Mouse (Mus musculus): ENCODE measurements around the gene Srp72. TPM values are rescaled to one million over a fixed set of nuclear protein-coding genes. Genes with fewer than 3 reads are reported as not detected.

Srp72 gene
- total RNA-seq, 1 experiment: 67.0 TPM

DNA sequence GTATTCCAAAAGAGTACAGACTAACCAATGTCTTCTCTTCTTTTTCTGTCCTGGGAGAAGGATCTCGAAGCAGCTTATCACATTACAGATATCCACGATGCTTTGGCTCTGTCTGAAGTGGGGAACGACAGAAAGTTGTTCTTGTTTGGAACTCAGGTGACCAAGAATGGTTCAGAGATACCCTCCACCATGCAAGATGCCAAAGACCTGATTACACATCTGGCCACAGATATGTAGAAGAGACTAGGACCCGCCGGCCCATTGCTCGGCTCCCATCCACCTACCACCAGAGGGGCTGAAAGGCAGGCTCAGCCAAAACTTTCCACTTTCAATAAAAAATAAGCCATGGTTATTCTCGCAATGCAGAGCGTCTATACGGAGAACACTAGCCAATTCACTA, 35.9 kb downstream of the Srp72 start:
- Histone ChIP-seq H3K4me3 (ENCODE audit: insufficient read depth in 1 of 2, low read depth in 1 of 2, low read length in 2 of 2, poor library complexity in 1 of 2, severe bottlenecking in 1 of 2) (no peak overlapping the region), H3K9ac (ENCODE audit: insufficient read depth, low read depth, low read length, poor library complexity, severe bottlenecking) (no peak overlapping the region), H3K27ac (ENCODE audit: insufficient read depth, low read depth, low read length, poor library complexity, severe bottlenecking) (no peak overlapping the region), H3K4me1 (ENCODE audit: control insufficient read depth in 2 of 2, insufficient read depth in 2 of 2, low read length in 2 of 2, poor library complexity in 1 of 2) (no peaks in the 10 kb centered on the region), H3K36me3 (ENCODE audit: control insufficient read depth, insufficient read depth, low read length, poor library complexity, severe bottlenecking) (no peaks in the 10 kb centered on the region), H3K9me3 (ENCODE audit: control insufficient read depth, insufficient read depth, low read depth, low read length) (no peaks in the 10 kb centered on the region)
- no peak for TF ChIP-seq CHD2 (IDR thresholded peaks at IDR 0.05; ENCODE audit: low read depth, low read length)
- no peak for TF ChIP-seq MAFK (IDR thresholded peaks at IDR 0.05; ENCODE audit: insufficient read depth, low read depth, low read length)
- TF ChIP-seq ZNF384 (IDR thresholded peaks at IDR 0.05; ENCODE audit: low read depth, low read length): no peak
- no peak for TF ChIP-seq HCFC1 (IDR thresholded peaks at IDR 0.05; ENCODE audit: borderline replicate concordance, insufficient read depth, low read length)
- TF ChIP-seq ZC3H11A (IDR thresholded peaks at IDR 0.05; ENCODE audit: borderline replicate concordance, low read depth, low read length): no peak
- DNase-seq (ENCODE audit: low read depth, low spot score): no peak
- in situ Hi-C loops (cut with MboI; ENCODE audit: low sequenced_read_pairs in 2 of 2, unreplicated experiment in 2 of 2): no loop called here

DNA sequence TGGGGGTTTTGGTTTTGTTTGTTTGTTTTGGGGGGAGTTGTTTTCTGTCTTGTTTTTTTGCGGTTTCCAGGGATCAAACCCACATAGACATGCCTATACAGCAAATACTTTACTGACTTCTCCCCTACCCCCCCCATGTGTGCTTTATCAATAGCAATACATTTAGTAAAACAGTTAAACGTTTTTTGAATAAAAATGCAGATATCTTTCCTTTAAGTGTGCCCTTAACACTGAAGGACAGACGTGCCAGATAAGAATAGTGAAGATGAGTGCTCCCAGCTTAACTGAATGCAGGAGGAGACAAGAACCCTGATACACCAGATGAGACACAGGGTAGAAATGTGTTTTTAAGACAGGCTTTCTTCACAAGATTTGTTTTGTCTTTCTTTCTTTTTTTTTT, 36.6 kb downstream of the Srp72 start:
- TF ChIP-seq MAFK (IDR thresholded peaks at IDR 0.05; ENCODE audit: insufficient read depth, low read depth, low read length) (no peak), HCFC1 (IDR thresholded peaks at IDR 0.05; ENCODE audit: borderline replicate concordance, insufficient read depth, low read length) (no peak), ZC3H11A (IDR thresholded peaks at IDR 0.05; ENCODE audit: borderline replicate concordance, low read depth, low read length) (no peak), CHD2 (IDR thresholded peaks at IDR 0.05; ENCODE audit: low read depth, low read length) (no peak), ZNF384 (IDR thresholded peaks at IDR 0.05; ENCODE audit: low read depth, low read length) (no peak)
- H3K9ac ChIP-seq (ENCODE audit: insufficient read depth, low read depth, low read length, poor library complexity, severe bottlenecking): no peak overlapping the region
- H3K9me3 ChIP-seq (ENCODE audit: control insufficient read depth, insufficient read depth, low read depth, low read length): no peaks in the 10 kb centered on the region
- H3K36me3 ChIP-seq (ENCODE audit: control insufficient read depth, insufficient read depth, low read length, poor library complexity, severe bottlenecking): no peaks in the 10 kb centered on the region
- H3K27ac ChIP-seq (ENCODE audit: insufficient read depth, low read depth, low read length, poor library complexity, severe bottlenecking): no peak overlapping the region
- in situ Hi-C loops (cut with MboI; ENCODE audit: low sequenced_read_pairs in 2 of 2, unreplicated experiment in 2 of 2): no loop called here
- H3K4me3 ChIP-seq (ENCODE audit: insufficient read depth in 1 of 2, low read depth in 1 of 2, low read length in 2 of 2, poor library complexity in 1 of 2, severe bottlenecking in 1 of 2): no peak overlapping the region
- no peaks in the 10 kb centered on the region for H3K4me1 ChIP-seq (ENCODE audit: control insufficient read depth in 2 of 2, insufficient read depth in 2 of 2, low read length in 2 of 2, poor library complexity in 1 of 2)
- no peak for DNase-seq (ENCODE audit: low read depth, low spot score)

DNA sequence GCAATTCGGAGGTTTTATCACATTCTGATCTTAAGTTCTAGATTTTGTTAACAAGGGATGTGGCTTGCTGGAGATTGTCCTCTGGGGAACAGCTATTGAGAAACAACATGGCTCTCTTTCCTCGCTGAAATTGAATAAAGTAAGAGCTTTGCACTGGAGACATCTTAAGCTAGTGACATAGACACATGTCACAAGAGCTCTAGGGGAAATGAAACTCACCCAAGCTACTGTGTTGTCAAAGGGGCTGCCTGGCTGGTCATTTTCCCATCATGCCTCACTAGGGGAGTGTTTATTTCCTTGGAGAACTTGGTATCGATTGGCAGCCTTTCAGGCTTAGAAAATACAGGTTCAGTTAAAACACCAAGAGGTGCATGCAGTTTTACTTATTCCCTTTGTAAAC, 38.7 kb downstream of the Srp72 start:
- DNase-seq (ENCODE audit: low read depth, low spot score): no peak
- Histone ChIP-seq H3K36me3 (ENCODE audit: control insufficient read depth, insufficient read depth, low read length, poor library complexity, severe bottlenecking) (no peaks in the 10 kb centered on the region), H3K27ac (ENCODE audit: insufficient read depth, low read depth, low read length, poor library complexity, severe bottlenecking) (no peak overlapping the region), H3K4me3 (ENCODE audit: insufficient read depth in 1 of 2, low read depth in 1 of 2, low read length in 2 of 2, poor library complexity in 1 of 2, severe bottlenecking in 1 of 2) (no peak overlapping the region), H3K4me1 (ENCODE audit: control insufficient read depth in 2 of 2, insufficient read depth in 2 of 2, low read length in 2 of 2, poor library complexity in 1 of 2) (no peaks in the 10 kb centered on the region), H3K9me3 (ENCODE audit: control insufficient read depth, insufficient read depth, low read depth, low read length) (peaks cover 3% of the 10 kb centered on the region), H3K9ac (ENCODE audit: insufficient read depth, low read depth, low read length, poor library complexity, severe bottlenecking) (no peak overlapping the region)
- TF ChIP-seq HCFC1 (IDR thresholded peaks at IDR 0.05; ENCODE audit: borderline replicate concordance, insufficient read depth, low read length) (no peak), MAFK (IDR thresholded peaks at IDR 0.05; ENCODE audit: insufficient read depth, low read depth, low read length) (no peak), CHD2 (IDR thresholded peaks at IDR 0.05; ENCODE audit: low read depth, low read length) (no peak)
- in situ Hi-C loops (cut with MboI; ENCODE audit: low sequenced_read_pairs in 2 of 2, unreplicated experiment in 2 of 2): no loop called here

DNA sequence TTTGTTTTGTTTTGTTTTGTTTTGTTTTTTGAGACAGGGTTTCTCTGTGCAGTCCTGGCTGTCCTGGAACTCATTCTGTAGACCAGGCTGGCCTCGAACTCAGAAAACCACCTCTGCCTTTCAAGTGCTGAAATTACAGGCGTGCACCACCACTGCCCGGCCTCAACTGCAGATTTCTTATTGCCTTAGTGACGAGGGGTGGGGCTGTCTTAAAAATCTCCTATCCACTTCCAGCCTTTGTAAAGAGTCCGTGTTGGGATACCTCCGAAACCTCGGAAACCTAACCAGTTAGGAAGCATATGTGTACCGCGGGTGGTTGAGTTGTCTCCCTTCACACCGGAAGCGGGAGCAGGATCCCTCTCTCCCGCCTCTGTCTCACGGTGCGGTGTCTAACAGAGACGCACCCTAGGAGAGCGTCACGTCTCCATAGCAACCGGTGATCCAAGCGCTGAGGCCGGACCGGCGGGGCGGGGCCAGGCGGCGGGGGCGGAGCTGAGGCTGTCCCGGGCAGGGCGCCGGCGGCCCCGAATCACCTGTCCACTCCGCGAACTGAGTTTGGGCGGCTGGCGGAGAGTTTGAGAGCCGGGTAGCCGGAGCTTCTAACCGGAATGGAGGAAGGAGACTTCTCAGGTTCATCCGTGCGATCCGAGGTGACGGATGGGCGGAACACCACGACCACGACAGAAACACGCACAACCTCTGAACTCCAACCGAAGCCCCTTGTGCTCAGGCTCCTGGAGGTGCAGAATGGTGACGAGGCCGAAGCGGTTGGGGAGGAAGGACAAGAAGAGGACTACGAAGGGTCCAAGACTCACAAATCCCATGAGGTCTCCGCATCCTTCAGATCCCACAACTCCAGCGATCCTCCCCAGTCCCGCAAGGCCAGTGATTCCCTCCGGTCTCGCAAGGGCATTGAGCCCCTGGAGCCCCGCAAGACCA, 41.3 kb downstream of the Srp72 start, which contains the start of gene Thegl:
TSS of gene Thegl (plus strand) at position 480 of the 939 bp plus-strand sequence.
- Histone ChIP-seq H3K9ac (ENCODE audit: insufficient read depth, low read depth, low read length, poor library complexity, severe bottlenecking) (peak within 1 kb of the TSS; percentile 29), H3K36me3 (ENCODE audit: control insufficient read depth, insufficient read depth, low read length, poor library complexity, severe bottlenecking) (no peaks in the 10 kb centered on the region), H3K9me3 (ENCODE audit: control insufficient read depth, insufficient read depth, low read depth, low read length) (peaks cover 8% of the 10 kb centered on the region), H3K4me1 (ENCODE audit: control insufficient read depth in 2 of 2, insufficient read depth in 2 of 2, low read length in 2 of 2, poor library complexity in 1 of 2) (no peaks in the 10 kb centered on the region), H3K4me3 (ENCODE audit: insufficient read depth in 1 of 2, low read depth in 1 of 2, low read length in 2 of 2, poor library complexity in 1 of 2, severe bottlenecking in 1 of 2) (peak within 1 kb of the TSS; percentile 55 to 69), H3K27ac (ENCODE audit: insufficient read depth, low read depth, low read length, poor library complexity, severe bottlenecking) (no peak within 1 kb of the TSS)
- TF ChIP-seq CHD2 (IDR thresholded peaks at IDR 0.05; ENCODE audit: low read depth, low read length) (no peak), HCFC1 (IDR thresholded peaks at IDR 0.05; ENCODE audit: borderline replicate concordance, insufficient read depth, low read length) (0 out of 2 replicates have a peak, but pooled peaks have one; percentile 5)
- peak; percentile 86 for DNase-seq (ENCODE audit: low read depth, low spot score)
- in situ Hi-C loops (cut with MboI; ENCODE audit: low sequenced_read_pairs in 2 of 2, unreplicated experiment in 2 of 2): no loop called here

All from ES-E14 (cell line).